Mouse (Mus musculus): ENCODE measurements at regions not wholly inside any gene's neighbourhood (a gene's known extent, or its start where the extent isn't known, plus 50 kb on each side); places are given as distances from the start of the nearest gene placed in this dataset.

- Histone ChIP-seq H3K36me3 (replicated peaks in 1 of 2; ENCODE audit: control insufficient read depth in 1 of 2, insufficient read depth in 1 of 2, low read length in 1 of 2) (no peaks in the 10 kb centered on the region), H3K4me3 (replicated peaks in 1 of 3; ENCODE audit: low read depth in 2 of 3, low read length in 2 of 3, poor library complexity in 1 of 3) (no peak overlapping the region), H3K4me1 (ENCODE audit: control insufficient read depth in 1 of 2, insufficient read depth in 2 of 2) (no peaks in the 10 kb centered on the region), H3K4me2 (ENCODE audit: insufficient read depth, low read depth, poor library complexity, severe bottlenecking) (no peak overlapping the region), H3K27me3 (replicated peaks) (no peaks in the 10 kb centered on the region), H3K27ac (ENCODE audit: insufficient read depth, low read depth) (no peak overlapping the region), H3K79me2 (replicated peaks; ENCODE audit: control insufficient read depth, extremely low read depth, insufficient read depth, poor library complexity, severe bottlenecking) (no peaks in the 10 kb centered on the region), H3K9me3 (replicated peaks; ENCODE audit: low read length) (no peaks in the 10 kb centered on the region), H3K9ac (ENCODE audit: insufficient read depth, low read depth) (no peak overlapping the region)
- no peak for DNase-seq (ENCODE audit: extremely low read depth)
- in situ Hi-C loops (cut with MboI; ENCODE audit: low pct_ligation_motif_present, low pct_unique_long_range_greater_than_20kb, low sequenced_read_pairs), result no loop called here
- TF ChIP-seq KAT2A (IDR thresholded peaks at IDR 0.05; ENCODE audit: insufficient replicate concordance, low read length) (no peak), PAX5 (IDR thresholded peaks at IDR 0.05; ENCODE audit: low read length) (no peak), SIN3A (IDR thresholded peaks at IDR 0.05; ENCODE audit: low read length) (no peak), SMC3 (IDR thresholded peaks at IDR 0.05; ENCODE audit: low read depth, low read length) (no peak), MAFK (IDR thresholded peaks at IDR 0.05; ENCODE audit: insufficient replicate concordance, low read length) (no peak), IRF4 (IDR thresholded peaks at IDR 0.05; ENCODE audit: low read depth, low read length) (no peak), NRF1 (IDR thresholded peaks at IDR 0.05; ENCODE audit: low read depth, low read length) (no peak), UBTF (IDR thresholded peaks at IDR 0.05; ENCODE audit: low read depth, low read length) (no peak), ETS1 (conservative IDR thresholded peaks at IDR 0.05; ENCODE audit: low read depth, low read length) (no peak), POLR2AphosphoS2 (IDR thresholded peaks at IDR 0.05; ENCODE audit: low read depth, low read length) (no peak), MEF2A (IDR thresholded peaks at IDR 0.05; ENCODE audit: borderline replicate concordance, low read depth, low read length) (no peak), RAD21 (IDR thresholded peaks at IDR 0.05; ENCODE audit: low read depth, low read length) (no peak), JUN (IDR thresholded peaks at IDR 0.05; ENCODE audit: insufficient read depth, low read depth, low read length) (no peak), ELF1 (IDR thresholded peaks at IDR 0.05; ENCODE audit: low read depth, low read length) (no peak)
- dilution Hi-C loops (cut with MboI; ENCODE audit: extremely low pct_ligation_motif_present, extremely low pct_unique_long_range_greater_than_20kb, low sequenced_read_pairs), result no loop called here
These were observed 439.3 kb upstream of the Pappa start for GRCm38 (mm10) chr4:64684654-64685053.

GRCm38 (mm10) chr4:64696134-64696533 is 427.8 kb upstream of the Pappa start:
- no peaks in the 10 kb centered on the region for H3K4me1 ChIP-seq (ENCODE audit: control insufficient read depth in 1 of 2, insufficient read depth in 2 of 2)
- no peak for DNase-seq (ENCODE audit: extremely low read depth)
- no peak overlapping the region for H3K4me2 ChIP-seq (ENCODE audit: insufficient read depth, low read depth, poor library complexity, severe bottlenecking)
- H3K36me3 ChIP-seq (replicated peaks in 1 of 2; ENCODE audit: control insufficient read depth in 1 of 2, insufficient read depth in 1 of 2, low read length in 1 of 2), result no peaks in the 10 kb centered on the region
- dilution Hi-C loops (cut with MboI; ENCODE audit: extremely low pct_ligation_motif_present, extremely low pct_unique_long_range_greater_than_20kb, low sequenced_read_pairs), result no loop called here
- no peak overlapping the region for H3K27ac ChIP-seq (ENCODE audit: insufficient read depth, low read depth)
- no peaks in the 10 kb centered on the region for H3K9me3 ChIP-seq (replicated peaks; ENCODE audit: low read length)
- no peak overlapping the region for H3K9ac ChIP-seq (ENCODE audit: insufficient read depth, low read depth)
- no peaks in the 10 kb centered on the region for H3K79me2 ChIP-seq (replicated peaks; ENCODE audit: control insufficient read depth, extremely low read depth, insufficient read depth, poor library complexity, severe bottlenecking)
- in situ Hi-C loops (cut with MboI; ENCODE audit: low pct_ligation_motif_present, low pct_unique_long_range_greater_than_20kb, low sequenced_read_pairs), result no loop called here
- no peak for TF ChIP-seq GABPA (IDR thresholded peaks at IDR 0.05; ENCODE audit: insufficient replicate concordance, low read depth, low read length)
- no peak overlapping the region for H3K4me3 ChIP-seq (replicated peaks in 1 of 3; ENCODE audit: low read depth in 2 of 3, low read length in 2 of 3, poor library complexity in 1 of 3)
- no peaks in the 10 kb centered on the region for H3K27me3 ChIP-seq (replicated peaks)
